Mouse (Mus musculus): Measurements from ENCODE around the gene Eda.

GRCm38 (mm10) chrX:100313652-100314051 lies 338.2 kb downstream of the Eda start:
- TF ChIP-seq SMC3 (IDR thresholded peaks at IDR 0.05; ENCODE audit: low read depth, low read length) (no peak), GATA1 (IDR thresholded peaks at IDR 0.05; ENCODE audit: low read depth, low read length) (no peak), ZMIZ1 (IDR thresholded peaks at IDR 0.05; ENCODE audit: low read depth, low read length) (no peak), CTCF (IDR thresholded peaks at IDR 0.05 in 2 of 3, conservative IDR thresholded peaks at IDR 0.05 in 1 of 3; ENCODE audit: control insufficient read depth in 1 of 3, insufficient read depth in 1 of 3, low read depth in 2 of 3, low read length in 3 of 3, poor library complexity in 1 of 3, severe bottlenecking in 1 of 3) (no peak), MYC (IDR thresholded peaks at IDR 0.05; ENCODE audit: low read depth, low read length) (no peak), POLR2A (IDR thresholded peaks at IDR 0.05; ENCODE audit: control insufficient read depth in 1 of 2, insufficient read depth in 1 of 2, low read depth in 1 of 2, low read length in 2 of 2, poor library complexity in 1 of 2) (no peak), UBTF (IDR thresholded peaks at IDR 0.05; ENCODE audit: borderline replicate concordance, insufficient read depth, low read depth, low read length) (no peak), HCFC1 (IDR thresholded peaks at IDR 0.05; ENCODE audit: low read depth, low read length) (no peak), TAL1 (IDR thresholded peaks at IDR 0.05; ENCODE audit: low read length) (no peak)

All from MEL (cell line).